Mouse (Mus musculus) urinary bladder, adult 2 months (tissue): ENCODE measurements around the gene Cdk1. TPM values are rescaled to one million over a fixed set of nuclear protein-coding genes. Genes with fewer than 3 reads are reported as not detected.
A peak's percentile ranks its signal among the peaks of the same experiment; 100 is the strongest.

Source experiments
- DNase-seq: peaks from one replicate; pipeline ENCODE4 v3.0.0; 2022; ENCODE audit warnings: low spot score
- polyA plus RNA-seq: library from polyadenylated mRNA; depleted of rRNA; stranded (reverse); fragments of >200 nt; gene quantifications from 2 replicates; pipeline ENCODE4 v1.2.3, GENCODE M21; 2012

The Cdk1 gene
- polyA plus RNA-seq, 1 experiment, result 18.0 TPM

- no peak for DNase-seq
Observed at GRCm38 (mm10) chr10:69348206-69348605, 4.5 kb downstream of the Cdk1 start.

- no peak for DNase-seq
Observed at GRCm38 (mm10) chr10:69342328-69342727, 10.4 kb downstream of the Cdk1 start.

- no peak for DNase-seq
Observed at GRCm38 (mm10) chr10:69341570-69342227, 11.0 kb downstream of the Cdk1 start.

GRCm38 (mm10) chr10:69340001-69340400 lies 12.7 kb downstream of the Cdk1 start:
- DNase-seq, result no peak

GRCm38 (mm10) chr10:69336219-69336618 lies 16.5 kb downstream of the Cdk1 start:
- no peak for DNase-seq

- DNase-seq, result no peak
Observed at GRCm38 (mm10) chr10:69335611-69336010, 17.1 kb downstream of the Cdk1 start.

- no peak for DNase-seq
Observed at GRCm38 (mm10) chr10:69335195-69335536, 17.6 kb downstream of the Cdk1 start.

GRCm38 (mm10) chr10:69334271-69335194 lies 18.2 kb downstream of the Cdk1 start:
- DNase-seq, result no peak

GRCm38 (mm10) chr10:69333212-69333611 lies 19.5 kb downstream of the Cdk1 start:
- DNase-seq, result no peak

- DNase-seq, result no peak
Observed at GRCm38 (mm10) chr10:69331231-69331630, 21.5 kb downstream of the Cdk1 start.

- DNase-seq, result no peak
Observed at GRCm38 (mm10) chr10:69328656-69329046, 24.1 kb downstream of the Cdk1 start.

GRCm38 (mm10) chr10:69328029-69328655 lies 24.6 kb downstream of the Cdk1 start:
- no peak for DNase-seq

GRCm38 (mm10) chr10:69327362-69327761 lies 25.4 kb downstream of the Cdk1 start:
- DNase-seq, result no peak

- DNase-seq, result no peak
Observed at GRCm38 (mm10) chr10:69326433-69326832, 26.3 kb downstream of the Cdk1 start.

- no peak for DNase-seq
Observed at GRCm38 (mm10) chr10:69324816-69325215, 27.9 kb downstream of the Cdk1 start.

- DNase-seq, result no peak
Observed at GRCm38 (mm10) chr10:69323986-69324385, 28.8 kb downstream of the Cdk1 start.

- DNase-seq, result no peak
Observed at GRCm38 (mm10) chr10:69321519-69322035, 31.2 kb downstream of the Cdk1 start.

- DNase-seq, result peak; percentile 52
Observed at GRCm38 (mm10) chr10:69320667-69321518, 31.8 kb downstream of the Cdk1 start.

- DNase-seq, result no peak
Observed at GRCm38 (mm10) chr10:69318514-69318913, 34.2 kb downstream of the Cdk1 start.

- no peak for DNase-seq
Observed at GRCm38 (mm10) chr10:69313944-69314343, 38.8 kb downstream of the Cdk1 start.

- DNase-seq, result no peak
Observed at GRCm38 (mm10) chr10:69311867-69312266, 40.9 kb downstream of the Cdk1 start.
